Mouse (Mus musculus) kidney, postnatal 25 days (tissue): ENCODE data around the gene Rnf225.
"Not testable (repeated sequence)": the region's sequence is repeated elsewhere in the genome, so short reads cannot be mapped to it uniquely, and the experiment has no call there.

Source experiments
- DNase-seq, 2 experiments: peaks; one replicate each; pipeline ENCODE4 v3.0.0; 2021; ENCODE audit warnings: mixed read lengths in 2 of 2

Gene Rnf225

DNA sequence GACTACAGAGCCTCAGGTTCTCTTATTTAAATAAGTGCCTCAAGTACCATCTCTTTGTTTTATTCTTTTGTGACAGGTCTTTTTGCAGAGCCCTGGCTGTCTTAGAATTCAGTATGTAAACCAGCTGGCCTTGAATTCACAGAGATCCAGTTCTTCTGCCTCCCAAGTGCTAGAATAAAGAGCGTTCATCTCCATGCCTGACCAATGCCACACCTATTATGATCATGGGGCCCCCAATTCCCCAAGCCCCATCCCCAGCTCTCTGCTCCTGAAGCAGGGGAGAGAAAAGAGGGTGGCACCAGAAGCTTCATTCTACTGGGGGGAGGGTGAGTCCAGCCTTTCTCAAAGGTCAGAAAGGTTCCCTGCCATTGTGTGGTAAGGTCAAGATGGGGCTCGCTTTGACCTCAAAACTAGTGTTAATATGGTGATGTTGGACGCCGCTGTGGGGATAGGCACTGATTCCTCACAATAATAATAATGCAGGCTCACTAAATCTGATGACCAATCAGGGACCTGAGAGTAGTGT is 6.5 kb downstream of the Rnf225 start:
- no peak for DNase-seq

DNA sequence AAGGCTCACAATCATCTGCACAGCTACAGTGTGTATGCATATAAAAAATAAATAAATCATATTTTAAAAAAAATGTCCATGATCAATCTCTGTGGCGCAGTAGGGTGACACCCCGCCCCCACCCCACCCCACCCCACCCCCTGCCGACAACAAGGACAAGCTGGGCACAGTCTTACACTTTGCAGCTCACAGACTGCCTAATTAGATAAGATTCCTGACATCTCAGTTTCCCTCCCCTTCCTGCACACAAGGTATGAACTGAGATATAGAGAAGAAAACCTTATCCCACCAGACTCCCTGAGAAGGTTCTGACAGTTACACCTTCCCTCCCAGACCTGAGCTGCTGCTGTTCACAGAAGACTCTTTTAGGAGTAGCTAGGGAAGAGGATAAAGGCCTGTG is 7.6 kb downstream of the Rnf225 start:
- DNase-seq = no peak

DNA sequence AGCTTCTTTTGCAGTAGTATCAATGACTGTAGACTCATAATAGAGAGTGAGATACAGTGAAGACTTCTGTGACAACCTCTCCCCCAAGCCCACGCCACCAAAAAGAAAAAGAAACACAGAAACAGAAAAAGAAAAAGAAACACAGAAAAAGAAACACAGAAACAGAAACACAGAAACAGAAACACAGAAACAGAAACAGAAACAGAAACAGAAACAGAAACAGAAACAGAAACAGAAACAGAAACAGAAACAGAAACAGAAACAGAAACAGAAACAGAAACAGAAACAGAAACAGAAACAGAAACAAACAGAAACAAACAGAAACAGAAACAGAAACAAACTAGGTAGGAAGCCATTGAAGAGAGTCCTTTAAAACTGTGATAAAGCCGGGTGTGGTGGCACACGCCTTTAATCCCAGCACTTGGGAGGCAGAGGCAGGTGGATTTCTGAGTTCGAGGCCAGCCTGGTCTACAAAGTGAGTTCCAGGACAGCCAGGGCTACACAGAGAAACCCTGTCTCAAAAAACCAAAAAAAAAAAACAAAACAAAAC is 10.1 kb downstream of the Rnf225 start:
- DNase-seq = not testable (repeated sequence)

DNA sequence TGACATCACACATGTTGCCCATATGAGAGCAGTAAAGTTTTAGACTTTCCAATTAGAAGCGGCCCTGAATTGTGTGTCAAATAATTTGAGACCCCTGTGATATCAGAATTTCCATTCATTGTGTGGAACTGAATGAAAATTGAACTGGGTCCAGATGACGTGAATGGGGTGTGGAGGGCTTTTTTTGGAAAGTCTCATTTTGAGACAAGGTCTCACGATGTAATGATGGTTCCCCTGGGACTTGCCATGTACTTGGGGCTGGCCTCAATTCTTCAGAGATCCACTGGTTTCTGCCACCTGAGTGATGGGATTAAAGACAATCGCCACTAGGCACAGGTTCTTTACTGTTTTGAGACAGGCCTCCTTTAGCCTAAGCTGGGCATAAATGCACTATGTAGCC is 13.4 kb downstream of the Rnf225 start:
- DNase-seq = no peak

DNA sequence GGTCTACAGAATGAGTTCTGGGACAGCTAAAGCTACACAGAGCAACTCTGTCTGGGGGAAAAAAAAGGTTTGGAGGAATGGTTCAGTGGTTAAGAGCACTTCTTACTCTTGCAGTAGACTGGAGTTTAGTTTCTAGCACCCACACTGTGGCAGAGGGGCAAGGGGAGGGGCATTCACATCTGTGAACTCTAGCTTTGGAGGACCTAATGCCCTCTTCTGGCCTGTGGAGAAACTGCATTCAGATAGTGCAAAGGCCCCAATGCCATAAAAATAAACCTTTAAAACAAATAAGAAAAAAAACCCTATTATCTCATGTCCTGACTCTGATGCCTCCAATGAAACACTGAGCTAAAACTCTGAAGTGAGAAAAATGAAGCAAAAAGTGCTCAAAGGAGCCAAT is 16.3 kb downstream of the Rnf225 start:
- peak in 1 of 2 experiments; percentile 21 for DNase-seq

DNA sequence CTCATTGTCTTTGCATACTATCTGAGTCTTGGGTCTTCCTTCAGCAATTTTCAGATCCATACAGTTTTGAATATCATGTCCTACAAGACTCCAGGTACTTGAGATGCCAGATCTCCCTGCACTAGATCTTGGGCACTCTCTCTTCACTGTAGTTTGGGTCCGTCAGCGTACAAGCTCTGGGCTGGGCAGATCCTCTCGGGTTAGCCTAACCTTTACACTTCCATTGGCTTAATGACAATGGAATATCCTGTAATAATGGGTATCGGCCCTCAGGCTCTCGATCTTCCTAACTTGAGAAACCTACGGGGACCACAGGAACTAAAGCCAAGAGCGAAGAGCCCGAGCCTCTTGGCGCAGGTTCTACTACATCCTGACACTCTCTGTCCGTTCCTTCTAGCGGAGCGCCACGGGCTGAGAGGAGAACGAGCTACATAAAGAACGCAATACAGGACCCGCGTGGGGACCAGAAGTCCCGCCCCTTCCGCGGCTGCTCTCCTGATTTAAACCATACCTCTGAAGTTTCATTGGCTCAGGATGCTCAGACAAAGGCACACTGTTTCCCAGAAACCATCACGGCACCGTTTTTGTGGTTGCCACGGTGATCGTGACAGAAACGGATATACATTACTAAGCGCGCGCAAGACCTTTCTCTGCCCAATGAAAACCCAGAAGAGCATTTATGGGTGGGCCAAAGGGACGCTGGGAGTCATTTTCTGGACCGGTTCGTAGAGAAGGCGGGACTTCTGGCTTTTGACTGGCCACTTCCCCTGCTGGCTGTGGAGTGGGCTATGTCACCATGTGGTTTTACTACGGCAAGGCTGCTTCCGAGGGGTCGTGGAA is 22.0 kb downstream of the Rnf225 start:
- DNase-seq = peak; percentile 95 to 97

DNA sequence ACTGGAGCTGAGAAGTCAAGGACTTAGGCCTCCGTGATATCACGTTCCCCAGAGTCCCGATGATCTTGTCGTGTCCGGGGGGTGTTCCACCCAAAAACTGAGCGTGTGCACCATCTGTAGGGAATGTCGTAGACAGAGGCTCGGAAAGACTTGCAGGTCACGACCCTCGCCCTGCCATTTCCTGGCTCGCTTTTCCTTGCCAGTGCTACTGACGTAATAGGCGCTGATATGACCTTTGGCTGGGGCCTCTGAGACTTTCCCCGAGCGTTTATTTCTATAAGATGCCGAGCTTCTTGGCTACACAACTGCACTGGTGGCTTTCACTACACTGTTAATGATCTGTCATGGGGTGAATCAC is 22.6 kb downstream of the Rnf225 start:
- no peak for DNase-seq

DNA sequence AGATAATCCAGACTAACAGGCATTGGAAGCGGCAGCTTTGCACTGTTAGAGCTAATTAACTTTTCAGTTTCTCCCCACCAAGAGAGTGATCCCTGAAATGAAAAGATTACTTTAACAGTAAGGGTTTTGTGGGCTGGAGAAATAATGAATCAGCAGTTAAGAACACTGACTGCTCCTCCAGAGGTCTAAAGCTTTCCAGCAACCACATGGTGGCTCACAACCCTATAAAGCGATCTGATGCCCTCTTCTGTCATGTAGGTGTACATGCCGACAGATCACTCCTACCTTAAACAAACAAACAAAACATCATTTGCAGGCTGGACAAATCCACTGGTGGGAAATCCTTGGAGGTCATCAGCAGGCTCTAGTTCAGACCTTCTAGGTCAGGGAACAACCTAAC is 27.7 kb downstream of the Rnf225 start:
- DNase-seq = no peak

DNA sequence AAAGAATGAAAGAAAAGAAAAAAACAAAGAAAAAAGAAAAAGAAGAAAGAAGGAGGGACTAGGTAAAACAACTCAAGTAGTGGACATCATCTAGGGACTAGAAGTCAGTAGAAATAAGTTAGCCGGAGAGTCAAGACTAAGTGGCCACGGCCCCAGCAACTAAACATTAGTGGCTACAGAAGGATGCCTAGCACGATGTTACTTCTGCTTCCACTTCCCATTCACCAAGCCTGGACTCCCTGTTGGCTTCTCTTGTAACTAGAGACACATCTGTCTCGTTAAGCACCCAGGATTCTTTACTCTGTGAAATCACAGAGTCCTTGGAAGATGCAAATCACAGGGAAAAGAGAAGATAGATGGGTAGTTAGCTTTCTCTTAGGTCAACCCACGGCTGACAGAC is 30.3 kb downstream of the Rnf225 start:
- DNase-seq = no peak

DNA sequence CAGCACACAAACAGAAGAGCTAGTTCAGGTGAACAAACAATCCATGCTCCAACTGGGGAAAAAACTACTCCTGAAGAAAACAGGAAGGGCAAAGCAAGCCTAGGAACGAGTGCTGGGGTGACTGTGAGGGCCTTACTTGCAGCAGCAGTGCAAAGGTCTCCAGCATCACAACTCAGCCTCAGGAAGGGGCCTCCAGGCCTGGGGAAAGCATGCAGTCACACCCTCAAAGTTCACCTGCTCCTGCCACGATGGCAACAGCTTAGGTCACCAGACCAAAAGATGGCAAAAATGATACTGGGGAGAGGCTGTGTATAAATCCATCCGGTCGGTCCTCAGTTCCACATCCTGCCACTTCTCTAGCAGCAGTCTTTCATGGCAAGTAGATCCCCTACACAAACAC is 31.7 kb downstream of the Rnf225 start:
- no peak for DNase-seq

DNA sequence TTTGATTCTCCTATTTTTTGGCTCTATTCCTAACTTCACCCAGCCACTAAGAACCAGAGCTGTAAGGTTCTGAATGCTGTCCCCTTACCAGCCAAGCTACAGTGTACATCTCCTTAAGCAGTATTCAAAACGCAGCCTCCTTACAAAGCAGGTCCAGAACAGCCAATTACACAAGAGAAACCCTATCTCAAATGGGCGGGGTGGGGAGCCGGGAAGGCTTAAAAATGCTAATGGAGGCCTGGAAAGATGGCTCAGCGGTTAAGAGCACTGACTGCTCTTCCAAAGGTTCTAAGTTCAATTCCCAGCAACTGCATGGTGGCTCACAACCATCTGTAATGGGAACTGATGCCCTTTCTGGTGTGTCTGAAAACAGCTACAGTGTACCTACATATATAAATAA is 32.5 kb downstream of the Rnf225 start:
- no peak for DNase-seq

DNA sequence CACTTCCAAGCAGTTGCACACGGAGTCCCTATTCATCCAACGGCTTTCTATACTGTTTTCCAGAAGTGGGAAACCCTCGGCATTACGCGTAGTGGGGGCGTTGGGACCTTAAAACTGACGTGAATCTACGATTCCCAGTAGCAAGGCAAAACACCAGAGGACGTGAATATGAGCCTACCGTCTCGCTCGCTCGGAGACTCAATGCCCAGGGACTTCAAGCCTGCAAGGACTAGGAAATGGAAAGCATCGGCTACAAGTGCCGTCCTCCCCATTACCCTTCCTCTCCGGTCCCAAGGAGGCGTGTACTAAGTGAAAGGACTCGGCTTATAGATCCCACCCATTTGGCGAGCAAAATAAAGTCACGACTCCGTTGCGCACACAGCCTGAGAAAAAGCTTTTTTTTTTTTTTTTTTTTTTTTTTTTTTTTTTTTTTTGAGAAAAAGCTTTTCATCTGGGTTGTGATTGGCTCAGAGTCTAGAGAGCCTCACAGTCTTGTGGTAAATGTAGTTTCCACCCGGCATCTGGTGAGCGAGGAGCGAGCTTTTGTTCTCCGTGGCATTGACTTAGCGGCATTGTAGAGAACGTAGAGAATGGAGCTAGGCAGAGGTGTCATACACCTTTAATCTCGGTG is 34.4 kb downstream of the Rnf225 start:
- peak; percentile 51 to 73 for DNase-seq

DNA sequence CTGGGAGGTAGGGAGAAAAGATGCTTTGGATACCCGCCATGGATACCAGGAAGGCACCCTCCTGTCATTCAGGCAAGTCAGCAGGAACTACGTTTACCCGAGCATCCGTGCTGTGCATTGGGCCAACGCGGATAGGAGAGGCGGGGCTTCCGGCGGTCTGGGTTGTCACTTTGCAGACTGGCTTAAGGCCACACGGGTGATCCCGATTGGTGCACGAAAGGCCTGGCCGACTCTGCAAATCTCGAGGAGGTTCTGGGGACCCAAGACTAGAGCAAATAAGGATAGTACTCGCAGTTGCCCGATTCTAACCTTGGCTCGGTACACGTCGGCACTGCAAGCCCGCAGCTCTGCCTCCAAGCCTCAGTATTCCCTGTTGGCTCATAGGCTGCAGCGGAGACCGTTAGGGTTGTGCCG is 38.5 kb downstream of the Rnf225 start, which contains the start of gene Zfp324:
TSS of gene Zfp324 (plus strand) at position 161 of the 414 bp plus-strand sequence.
- DNase-seq = peak; percentile 95 to 97

DNA sequence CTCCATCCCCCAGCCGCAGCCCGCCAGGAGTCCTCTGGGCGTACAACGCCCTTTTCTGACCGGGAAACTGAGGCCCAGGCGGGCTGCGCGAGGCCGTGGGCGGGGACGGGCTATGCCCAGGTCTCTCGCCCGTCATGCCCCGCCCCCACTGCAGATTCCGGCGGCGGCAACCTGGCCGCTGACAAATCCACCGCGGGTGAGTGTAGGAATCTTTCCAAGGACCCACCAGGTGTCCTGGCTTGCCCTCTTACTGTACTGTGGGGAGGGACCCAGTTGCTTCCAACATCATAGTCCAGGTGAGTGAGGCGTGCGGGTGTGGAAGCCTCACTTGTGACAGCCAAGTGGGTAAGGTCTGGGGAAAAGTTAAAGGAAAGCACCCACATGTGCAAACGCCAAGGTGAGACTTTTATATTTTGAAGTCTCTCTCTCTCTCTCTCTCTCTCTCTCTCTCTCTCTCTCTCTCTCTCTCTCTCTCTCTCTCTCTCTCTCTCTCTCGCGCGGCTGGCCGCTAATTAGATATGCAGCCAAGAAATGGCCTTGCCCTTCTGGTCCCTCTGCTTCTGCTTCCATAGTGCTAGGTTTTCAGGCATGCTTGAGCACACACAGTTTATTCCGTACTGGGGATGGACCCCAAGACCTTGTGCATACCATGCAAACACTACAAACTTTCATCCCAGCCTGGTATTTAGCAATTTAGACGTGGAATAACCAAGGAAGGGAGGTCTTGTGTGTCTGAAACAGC is 39.1 kb downstream of the Rnf225 start:
- DNase-seq = peak; percentile 76 to 83

DNA sequence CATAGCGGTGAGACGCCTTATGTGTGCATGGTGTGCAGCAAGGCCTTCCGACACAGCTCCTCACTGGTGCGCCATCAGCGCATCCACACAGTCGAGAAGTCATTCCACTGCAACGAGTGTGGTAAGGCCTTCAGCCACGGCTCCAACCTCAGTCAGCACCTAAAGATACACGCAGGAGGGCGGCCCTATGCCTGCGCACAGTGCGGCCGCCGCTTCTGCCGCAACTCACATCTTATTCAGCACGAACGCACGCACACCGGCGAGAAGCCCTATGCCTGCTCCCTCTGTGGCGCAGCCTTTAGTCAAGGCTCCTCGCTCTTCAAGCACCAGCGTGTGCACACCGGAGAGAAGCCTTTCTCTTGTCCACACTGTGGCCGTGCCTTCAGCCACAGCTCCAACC is 43.7 kb downstream of the Rnf225 start:
- no peak for DNase-seq

DNA sequence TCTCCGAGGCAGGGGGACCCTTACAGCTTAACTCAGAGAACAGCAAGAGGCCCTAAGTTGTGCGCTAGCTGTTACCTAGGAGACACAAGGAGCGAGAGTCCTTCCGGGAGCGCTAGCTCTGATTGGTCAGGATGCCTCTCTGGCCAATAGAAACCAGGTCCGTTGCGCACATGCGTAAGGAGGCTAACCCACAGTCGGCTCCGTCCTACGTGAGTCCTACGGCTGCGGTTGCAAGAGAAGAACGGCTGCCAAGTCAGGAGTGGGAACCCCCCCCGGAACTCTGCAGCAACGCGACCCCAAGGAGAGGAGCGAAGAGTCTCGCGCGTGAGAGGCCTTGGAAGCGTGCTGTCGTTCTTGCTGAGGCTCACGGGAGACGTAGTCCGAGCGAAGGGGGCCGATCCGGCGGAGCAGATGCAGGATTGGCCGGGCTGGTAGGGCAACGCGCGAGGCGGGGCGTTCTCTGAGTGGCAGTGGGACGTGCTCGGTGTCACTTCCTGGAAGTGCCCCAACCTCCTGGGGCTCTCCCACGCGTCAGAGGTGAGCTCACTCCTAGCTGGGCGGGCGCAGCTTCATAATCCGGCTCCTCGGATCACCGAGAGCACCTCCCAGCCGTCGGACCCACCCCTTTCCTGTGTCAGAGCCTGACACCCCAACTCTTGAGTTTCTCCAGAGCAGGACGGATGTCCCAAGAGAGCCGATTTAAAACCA is 50.6 kb downstream of the Rnf225 start, which contains the start of gene Zfp446:
TSS of gene Zfp446 (plus strand) at position 167 of the 708 bp plus-strand sequence.
- DNase-seq = peak; percentile 99 to 100

DNA sequence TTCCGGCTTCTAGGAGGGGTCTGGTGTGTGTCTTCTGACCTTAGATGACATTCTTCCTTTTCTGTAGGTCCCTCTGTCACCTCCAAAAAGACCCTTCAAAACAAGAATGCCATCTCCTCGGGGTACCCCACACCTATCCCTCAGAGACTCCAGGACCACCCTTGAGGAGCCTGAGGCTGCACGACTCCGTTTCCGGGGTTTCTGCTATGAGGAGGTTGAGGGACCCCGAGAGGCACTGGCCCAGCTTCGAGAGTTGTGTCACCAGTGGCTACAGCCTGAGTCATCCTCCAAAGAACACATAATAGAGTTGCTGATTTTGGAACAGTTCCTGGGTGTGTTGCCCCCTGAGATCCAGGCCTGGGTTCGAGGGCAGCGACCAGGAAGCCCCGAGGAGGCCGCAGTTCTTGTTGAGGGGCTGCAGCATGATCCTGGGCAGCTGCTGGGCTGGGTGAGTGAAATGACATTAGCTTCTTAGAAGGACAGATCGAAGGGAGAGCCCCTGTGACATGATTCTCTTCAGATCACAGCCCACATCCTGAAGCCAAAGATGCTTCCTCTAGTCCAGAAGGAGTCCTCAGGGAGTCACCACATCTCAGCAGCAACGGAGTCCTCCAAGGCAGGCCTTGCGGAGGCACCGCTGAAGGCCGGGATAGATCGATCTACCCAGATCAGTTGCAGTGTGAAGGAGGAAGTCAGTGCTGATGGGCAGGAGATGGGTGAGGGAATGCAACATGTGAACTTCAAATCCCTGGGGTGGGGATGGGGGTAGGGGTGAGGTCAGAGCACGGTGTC is 51.9 kb downstream of the Rnf225 start:
- no peak for DNase-seq

DNA sequence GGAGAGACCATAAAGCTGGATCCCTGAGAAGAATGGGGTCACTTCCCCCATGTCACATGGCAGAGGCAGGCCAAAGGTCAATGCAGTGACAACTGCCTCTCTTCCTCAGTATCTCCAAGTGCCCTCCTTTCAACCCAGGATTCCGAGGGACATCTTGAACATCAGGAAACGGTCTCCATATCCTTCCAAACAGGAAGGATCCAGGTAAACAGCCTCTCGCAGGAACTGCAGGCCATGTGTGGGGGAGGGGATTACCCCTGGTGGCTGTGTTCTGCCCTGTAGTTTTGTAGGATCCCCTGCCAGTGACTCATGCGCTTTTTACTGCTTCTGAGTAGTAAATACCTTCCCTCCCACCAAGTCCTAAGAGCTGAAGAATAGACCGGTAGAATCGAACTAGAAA is 52.6 kb downstream of the Rnf225 start:
- no peak for DNase-seq

DNA sequence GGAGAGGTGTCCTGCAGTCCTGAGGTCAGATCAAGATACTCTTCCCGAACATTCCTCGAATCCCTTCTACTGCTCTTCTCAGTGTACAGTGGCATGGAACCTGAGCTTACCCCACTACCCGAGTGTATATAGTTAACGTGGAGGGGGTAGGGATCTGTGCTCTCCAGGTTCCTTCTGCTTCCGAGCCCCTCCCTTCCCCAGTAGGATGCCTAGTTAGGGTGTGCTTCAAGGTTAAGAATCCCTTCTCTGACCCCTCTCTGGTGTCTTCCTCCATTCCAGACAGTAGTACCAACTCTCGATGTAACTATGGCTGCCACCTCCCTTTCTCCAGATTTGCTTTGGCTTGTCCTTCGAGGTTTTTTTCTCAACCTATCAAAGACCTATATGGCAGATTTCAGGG is 53.1 kb downstream of the Rnf225 start:
- no peak for DNase-seq
